Mouse (Mus musculus) liver, postnatal 0 days (tissue): Measurements from ENCODE around the gene Tent4a. TPM values are rescaled to one million over a fixed set of nuclear protein-coding genes. Genes with fewer than 3 reads are reported as not detected.

Source experiments
- ATAC-seq: fragments of 200-750 bp; cut with Nextera tagmentation; 2 replicates; pipeline ENCODE4 v1.8.0; 2017; ENCODE audit warnings: mild to moderate bottlenecking, moderate library complexity
- DNase-seq: peaks from one replicate; pipeline ENCODE4 v3.0.0-alpha.2; 2016
- H3K27ac ChIP-seq: fragments of 300-500 bp; sonication (generic); 2 replicates; pipeline ENCODE4 v1.5.1; 2014; ENCODE audit warnings: antibody characterized with exemption, moderate library complexity, mild to moderate bottlenecking, low read depth
- H3K27me3 ChIP-seq: fragments of 300-500 bp; sonication (generic); 2 replicates; pipeline ENCODE4 v1.6.1; 2014; ENCODE audit warnings: low read length, control low read depth, mixed read lengths; ENCODE audit not compliant: insufficient read depth
- H3K36me3 ChIP-seq: fragments of 300-500 bp; sonication (generic); replicated peaks from 2 replicates; pipeline ENCODE4 v1.6.1; 2014; ENCODE audit warnings: mild to moderate bottlenecking, control low read depth, low read length, moderate library complexity, mixed read lengths; ENCODE audit not compliant: insufficient read depth
- H3K4me1 ChIP-seq: fragments of 300-500 bp; sonication (generic); 2 replicates; pipeline ENCODE4 v1.6.1; 2014; ENCODE audit warnings: antibody characterized with exemption, mild to moderate bottlenecking, control low read depth; ENCODE audit not compliant: insufficient read depth
- H3K4me2 ChIP-seq: fragments of 300-500 bp; sonication (generic); 2 replicates; pipeline ENCODE4 v1.6.1; 2014; ENCODE audit warnings: low read depth, mild to moderate bottlenecking, low read length, moderate library complexity, mixed read lengths
- H3K4me3 ChIP-seq: fragments of 300-500 bp; sonication (generic); 2 replicates; pipeline ENCODE4 v1.5.1; 2014; ENCODE audit warnings: low read depth, low read length
- H3K9ac ChIP-seq: fragments of 300-500 bp; sonication (generic); replicated peaks from 2 replicates; pipeline ENCODE4 v1.6.1; 2014; ENCODE audit warnings: mild to moderate bottlenecking, moderate library complexity
- H3K9me3 ChIP-seq: fragments of 300-500 bp; sonication (generic); 2 replicates; pipeline ENCODE4 v1.6.1; 2016; ENCODE audit warnings: mild to moderate bottlenecking, control low read depth, low read length, mixed read lengths
- CTCF ChIP-seq: sonication (generic); IDR thresholded peaks from 2 replicates; pipeline ENCODE4 v1.5.1; 2016; ENCODE audit warnings: antibody characterized with exemption, low read depth
- EP300 ChIP-seq: IDR thresholded peaks from 2 replicates; pipeline ENCODE4 v1.6.1; 2016; ENCODE audit warnings: antibody characterized with exemption, low read depth, mild to moderate bottlenecking
- WGBS: fragments of 180-500 bp; shearing (Covaris S2); extraction: QIAGEN DNeasy Blood & Tissue Kit; methylation state at CpG from one replicate; pipeline ENCODE4 v1.1.7; 2014; ENCODE audit not compliant: insufficient replicate concordance; 5-methylcytosine and 5-hydroxymethylcytosine counted together
- polyA plus RNA-seq: library from polyadenylated mRNA; unstranded; fragments of >200 nt; fragmentation: Nextera tagmentation; extraction: Ambion mirVana; gene quantifications from 2 replicates; pipeline ENCODE4 v1.2.1, GENCODE M21; 2015

Gene Tent4a
- polyA plus RNA-seq, 1 experiment from 2014 or later = 1.9 TPM

DNA sequence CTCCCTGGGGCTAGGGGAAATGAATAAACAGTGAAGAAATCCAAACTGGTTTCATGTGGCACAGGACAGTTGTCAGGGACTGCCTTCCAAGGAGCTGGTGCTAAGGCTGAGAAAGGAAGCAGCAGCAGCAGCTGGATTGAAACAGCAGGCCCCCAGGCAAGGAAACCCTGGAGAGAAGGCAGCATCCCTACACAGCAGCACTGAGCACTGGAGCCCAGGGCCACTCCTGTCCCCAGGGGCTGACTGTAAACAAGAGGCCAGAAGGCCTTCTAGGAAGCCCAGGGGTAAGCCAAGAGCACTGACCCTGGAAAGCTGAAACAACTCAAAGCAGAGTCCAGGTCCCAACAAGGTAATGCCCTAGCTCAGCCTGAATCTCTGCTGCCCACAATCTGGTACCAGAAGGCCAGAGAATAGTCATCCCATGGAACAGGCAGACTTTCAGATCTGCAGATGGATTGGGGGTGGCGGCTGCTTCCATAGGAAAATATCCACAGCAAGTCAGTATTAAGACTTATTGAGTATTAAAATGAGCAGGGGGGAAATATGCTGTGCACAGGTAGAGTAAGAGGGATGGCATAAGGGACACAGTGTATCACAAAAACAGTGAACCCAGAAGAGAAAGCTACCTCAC is 12.1 kb downstream of the Tent4a start:
- Histone ChIP-seq H3K4me2 (no peak overlapping the region), H3K27me3 (no peaks in the 10 kb centered on the region), H3K4me1 (peaks cover 51% of the 10 kb centered on the region), H3K4me3 (no peak overlapping the region), H3K9ac (no peak overlapping the region), H3K27ac (no peak overlapping the region), H3K9me3 (no peaks in the 10 kb centered on the region), H3K36me3 (no peaks in the 10 kb centered on the region)
- no peak for TF ChIP-seq CTCF
- no peak for TF ChIP-seq EP300
- 92% methylated on average over 1 of the region's 1 CpGs for whole genome bisulfite sequencing
- no peak for ATAC-seq
- DNase-seq = no peak

GRCm38 (mm10) chr13:69519137-69519536 is 15.3 kb downstream of the Tent4a start:
- TF ChIP-seq CTCF (no peak), EP300 (no peak)
- H3K4me2 ChIP-seq = no peak overlapping the region
- no peak overlapping the region for H3K27ac ChIP-seq
- no peak overlapping the region for H3K9ac ChIP-seq
- H3K27me3 ChIP-seq = no peaks in the 10 kb centered on the region
- no peak for DNase-seq
- H3K4me1 ChIP-seq = peaks cover 29% of the 10 kb centered on the region
- no peak for ATAC-seq
- peaks cover 3% of the 10 kb centered on the region; the same call in 1 of the 2 replicates for H3K36me3 ChIP-seq
- 71% methylated on average over 6 of the region's 6 CpGs for WGBS
- H3K9me3 ChIP-seq = no peaks in the 10 kb centered on the region
- H3K4me3 ChIP-seq = no peak overlapping the region

GRCm38 (mm10) chr13:69517445-69517844 is 17.0 kb downstream of the Tent4a start:
- Histone ChIP-seq H3K9ac (no peak overlapping the region), H3K4me2 (no peak overlapping the region), H3K4me1 (peaks cover 14% of the 10 kb centered on the region), H3K9me3 (no peaks in the 10 kb centered on the region), H3K27ac (no peak overlapping the region), H3K4me3 (no peak overlapping the region), H3K27me3 (no peaks in the 10 kb centered on the region), H3K36me3 (peaks cover 10% of the 10 kb centered on the region)
- TF ChIP-seq EP300 = no peak
- TF ChIP-seq CTCF = no peak
- 82% methylated on average over 6 of the region's 6 CpGs for WGBS
- ATAC-seq (no peak), DNase-seq (no peak)

- H3K27ac ChIP-seq = no peak overlapping the region
- no peak for TF ChIP-seq EP300
- TF ChIP-seq CTCF = no peak
- no peaks in the 10 kb centered on the region for H3K9me3 ChIP-seq
- no peak for DNase-seq
- 89% methylated on average over 3 of the region's 3 CpGs for WGBS
- H3K36me3 ChIP-seq = peaks cover 29% of the 10 kb centered on the region
- ATAC-seq = no peak
- no peak overlapping the region for H3K9ac ChIP-seq
- no peaks in the 10 kb centered on the region for H3K27me3 ChIP-seq
- no peak overlapping the region for H3K4me2 ChIP-seq
- H3K4me1 ChIP-seq = peaks cover 2% of the 10 kb centered on the region; the same call in 1 of the 2 replicates
- no peak overlapping the region for H3K4me3 ChIP-seq
These were observed 19.3 kb downstream of the Tent4a start for GRCm38 (mm10) chr13:69515091-69515490.

GRCm38 (mm10) chr13:69509391-69510244 is 24.8 kb downstream of the Tent4a start:
- peak; percentile 49 for ATAC-seq
- peaks cover 66% of the 10 kb centered on the region for H3K36me3 ChIP-seq

DNA sequence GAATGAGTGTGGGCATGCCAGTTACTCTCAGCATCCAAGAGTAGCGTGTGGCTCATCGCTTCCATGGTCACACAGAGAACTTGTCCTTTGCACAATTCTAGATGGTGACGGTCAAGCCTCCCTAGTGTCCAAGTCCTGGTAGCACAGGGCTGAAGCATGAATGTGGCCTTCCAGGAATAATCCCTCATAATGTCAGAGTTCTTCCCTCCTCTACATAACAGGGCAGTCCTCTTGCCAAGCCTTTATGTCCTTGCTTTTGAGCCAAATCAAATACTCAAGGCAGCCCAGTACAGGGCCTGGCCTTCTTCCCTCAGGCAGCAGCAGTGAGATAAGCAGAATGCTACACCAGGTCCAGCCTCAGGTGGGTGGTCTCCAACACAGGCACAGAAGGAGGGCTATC is 26.8 kb downstream of the Tent4a start:
- Histone ChIP-seq H3K36me3 (peaks cover 79% of the 10 kb centered on the region), H3K27me3 (no peaks in the 10 kb centered on the region), H3K9ac (no peak overlapping the region), H3K9me3 (no peaks in the 10 kb centered on the region), H3K4me3 (no peak overlapping the region), H3K4me1 (peaks cover 3% of the 10 kb centered on the region), H3K4me2 (no peak overlapping the region), H3K27ac (no peak overlapping the region)
- no peak for TF ChIP-seq EP300
- TF ChIP-seq CTCF = no peak
- ATAC-seq (no peak), DNase-seq (no peak)
- WGBS = 89% methylated on average over 3 of the region's 3 CpGs

More at GRCm38 (mm10) chr13:69509391-69510244, 24.8 kb downstream of the Tent4a start:
- 63% methylated on average over 9 of the region's 9 CpGs for WGBS
- Histone ChIP-seq H3K9ac (no peak overlapping the region), H3K4me3 (no peak overlapping the region), H3K4me2 (no peak overlapping the region), H3K27me3 (no peaks in the 10 kb centered on the region), H3K27ac (no peak overlapping the region), H3K9me3 (no peaks in the 10 kb centered on the region), H3K4me1 (peaks cover 2% of the 10 kb centered on the region; the same call in 1 of the 2 replicates)
- DNase-seq = no peak
- TF ChIP-seq EP300 (no peak), CTCF (peak; percentile 69)
